Mouse (Mus musculus): ENCODE results near the gene Olfr1390.
"Not testable (repeated sequence)": the region's sequence is repeated elsewhere in the genome, so short reads cannot be mapped to it uniquely, and the experiment has no call there.

Gene Olfr1390

GRCm38 (mm10) chr11:49334888-49335287, at the start of gene Olfr1390:
Olfr1390 (plus strand) TSS chr11:49335188.
- no peak for DNase-seq

GRCm38 (mm10) chr11:49287251-49287650, 47.7 kb upstream of the Olfr1390 start:
- DNase-seq = no peak

- DNase-seq = no peak
These were observed 42.2 kb upstream of the Olfr1390 start for GRCm38 (mm10) chr11:49292777-49293176.

- no peak for DNase-seq
These were observed 30.5 kb upstream of the Olfr1390 start, which contains the start of gene Olfr10 for GRCm38 (mm10) chr11:49304441-49304840. Olfr10 (plus strand) TSS chr11:49304741.

- DNase-seq = not testable (repeated sequence)
These were observed 26.4 kb upstream of the Olfr1390 start for GRCm38 (mm10) chr11:49308547-49308946.

GRCm38 (mm10) chr11:49322442-49322841, 12.5 kb upstream of the Olfr1390 start, which contains the start of gene Olfr1391:
Olfr1391 (plus strand) TSS chr11:49322742.
- no peak for DNase-seq

GRCm38 (mm10) chr11:49326726-49327125, 8.3 kb upstream of the Olfr1390 start:
- DNase-seq = no peak

- no peak for DNase-seq
These were observed 5.3 kb upstream of the Olfr1390 start for GRCm38 (mm10) chr11:49329686-49330085.

- DNase-seq = no peak
These were observed 2.3 kb downstream of the Olfr1390 start for GRCm38 (mm10) chr11:49337150-49337832.

GRCm38 (mm10) chr11:49383133-49383532, 48.1 kb downstream of the Olfr1390 start:
- no peak for DNase-seq

- DNase-seq = not testable (repeated sequence)
These were observed 51.1 kb downstream of the Olfr1390 start for GRCm38 (mm10) chr11:49386118-49386517.

Data from cerebellum, postnatal 36 days (tissue).